Mouse (Mus musculus) neural tube, embryonic 11.5 days (tissue): ENCODE results near the gene Ranbp10. TPM values are rescaled to one million over a fixed set of nuclear protein-coding genes. Genes with fewer than 3 reads are reported as not detected.
A peak's percentile ranks its signal among the peaks of the same experiment; 100 is the strongest.

Experiments used
- ATAC-seq: fragments of 200-750 bp; cut with Nextera tagmentation; 2 replicates; pipeline ENCODE4 v1.8.0; 2017; ENCODE audit warnings: moderate number of reproducible peaks, mild to moderate bottlenecking, moderate TSS enrichment, moderate library complexity; ENCODE audit not compliant: insufficient read depth, low FRiP score, low TSS enrichment
- DNase-seq: peaks from one replicate; pipeline ENCODE4 v3.0.0-alpha.2; 2015; ENCODE audit warnings: low spot score
- H3K27ac ChIP-seq: fragments of 300-500 bp; sonication (generic); 2 replicates; pipeline ENCODE4 v1.5.1; 2014; ENCODE audit warnings: low read depth, mild to moderate bottlenecking, low read length
- H3K27me3 ChIP-seq: fragments of 300-500 bp; sonication (generic); 2 replicates; pipeline ENCODE4 v1.6.1; 2014; ENCODE audit warnings: mild to moderate bottlenecking, low read length, mixed read lengths; ENCODE audit not compliant: control insufficient read depth, insufficient read depth
- H3K36me3 ChIP-seq: fragments of 300-500 bp; sonication (generic); 2 replicates; pipeline ENCODE4 v1.6.1; 2014; ENCODE audit warnings: mild to moderate bottlenecking, low read length, moderate library complexity, mixed read lengths; ENCODE audit not compliant: control insufficient read depth, insufficient read depth
- H3K4me1 ChIP-seq: fragments of 300-500 bp; sonication (generic); 2 replicates; pipeline ENCODE4 v1.6.1; 2014; ENCODE audit warnings: low read length, mixed read lengths; ENCODE audit not compliant: control insufficient read depth, insufficient read depth
- H3K4me2 ChIP-seq: fragments of 300-500 bp; sonication (generic); 2 replicates; pipeline ENCODE4 v1.6.1; 2014; ENCODE audit warnings: low read depth, mild to moderate bottlenecking, moderate library complexity
- H3K4me3 ChIP-seq: fragments of 300-500 bp; sonication (generic); 2 replicates; pipeline ENCODE4 v1.5.1; 2014; ENCODE audit warnings: low read depth, low read length
- H3K9ac ChIP-seq: fragments of 300-500 bp; sonication (generic); 2 replicates; pipeline ENCODE4 v1.6.1; 2014; ENCODE audit warnings: mild to moderate bottlenecking, low read length
- H3K9me3 ChIP-seq: fragments of 300-500 bp; sonication (generic); 2 replicates; pipeline ENCODE4 v1.6.1; 2016; ENCODE audit warnings: low read length; ENCODE audit not compliant: control insufficient read depth
- WGBS: fragments of 180-500 bp; shearing (Covaris S2); extraction: QIAGEN DNeasy Blood & Tissue Kit; methylation state at CpG from one replicate; pipeline ENCODE4 v1.1.7; 2014; 5-methylcytosine and 5-hydroxymethylcytosine counted together
- polyA plus RNA-seq: library from polyadenylated mRNA; unstranded; fragments of >200 nt; fragmentation: Nextera tagmentation; extraction: Ambion mirVana; gene quantifications from 2 replicates; pipeline ENCODE4 v1.2.1, GENCODE M21; 2014

The Ranbp10 gene
- polyA plus RNA-seq, 1 experiment from 2014 or later: 12.3 TPM

GRCm38 (mm10) chr8:105758277-105759108, 68.7 kb downstream of the Ranbp10 start, which contains the start of gene Gfod2:
TSS of gene Gfod2 (minus strand) at chr8:105758664.
- peak within 1 kb of the TSS; percentile 84 for H3K9ac ChIP-seq
- H3K9me3 ChIP-seq: no peaks in the 10 kb centered on the region
- peak within 1 kb of the TSS; percentile 74 for H3K4me2 ChIP-seq
- no peaks in the 10 kb centered on the region for H3K36me3 ChIP-seq
- peak within 1 kb of the TSS; percentile 73; the same call in 1 of the 2 replicates for H3K27ac ChIP-seq
- ATAC-seq (peak; percentile 89), DNase-seq (peak; percentile 98)
- no peaks in the 10 kb centered on the region for H3K27me3 ChIP-seq
- WGBS: 4% methylated on average over 56 of the region's 57 CpGs
- H3K4me3 ChIP-seq: peak within 1 kb of the TSS; percentile 92
- 0 out of 2 replicates have a peak, but pooled peaks cover 3% of the 10 kb centered on the region for H3K4me1 ChIP-seq

DNA sequence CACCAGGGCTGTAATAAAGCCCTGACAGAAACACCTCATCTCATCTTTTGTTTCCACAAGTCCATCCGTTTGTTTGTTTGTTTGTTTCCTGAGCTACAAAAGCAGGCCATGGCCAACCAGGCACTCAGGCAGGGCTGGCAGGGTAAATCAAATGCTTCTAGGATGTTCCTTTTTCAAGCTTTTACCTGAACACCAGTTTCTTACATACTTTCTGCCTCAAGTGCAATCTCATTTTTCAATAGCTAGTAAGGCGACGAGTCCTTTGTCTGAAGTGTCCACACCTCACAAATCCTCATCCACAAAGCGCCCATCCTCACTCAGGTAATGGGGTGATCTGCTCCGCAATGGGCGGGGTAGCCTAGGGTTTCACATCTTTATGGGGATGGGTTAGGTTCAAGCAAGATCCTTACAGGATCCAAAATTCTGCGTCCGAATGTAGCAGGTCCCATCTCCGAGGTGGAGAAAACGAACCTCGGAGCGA, 69.3 kb downstream of the Ranbp10 start:
- WGBS: under 1% methylated on average over 12 of the region's 12 CpGs
- peak overlapping the region; percentile 73; the same call in 1 of the 2 replicates for H3K27ac ChIP-seq
- no peaks in the 10 kb centered on the region for H3K9me3 ChIP-seq
- H3K36me3 ChIP-seq: no peaks in the 10 kb centered on the region
- H3K4me1 ChIP-seq: 0 out of 2 replicates have a peak, but pooled peaks cover 3% of the 10 kb centered on the region
- H3K4me2 ChIP-seq: peak overlapping the region; percentile 74
- H3K9ac ChIP-seq: peak overlapping the region; percentile 84
- no peak for ATAC-seq
- no peaks in the 10 kb centered on the region for H3K27me3 ChIP-seq
- no peak for DNase-seq
- peak overlapping the region; percentile 92 for H3K4me3 ChIP-seq

DNA sequence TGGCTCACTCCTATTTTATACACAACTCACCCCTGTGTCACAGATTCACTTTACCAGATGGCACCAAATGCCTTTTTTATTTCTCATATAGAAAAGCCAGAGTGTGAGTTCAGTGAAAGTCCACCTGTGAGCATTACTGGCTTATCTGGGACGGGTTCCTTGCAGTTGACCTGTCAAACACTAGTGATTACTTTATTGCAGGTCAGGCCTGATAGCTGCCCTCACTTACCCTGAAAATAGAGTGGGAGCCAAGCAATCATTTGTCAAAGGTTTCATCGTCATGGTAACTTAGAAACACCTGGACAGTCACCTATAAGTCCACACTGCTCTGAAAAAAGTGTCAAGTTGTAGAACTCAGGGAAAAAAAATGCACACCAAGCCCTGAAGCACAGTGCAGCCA, 72.5 kb downstream of the Ranbp10 start:
- no peaks in the 10 kb centered on the region for H3K36me3 ChIP-seq
- 75% methylated on average over 2 of the region's 2 CpGs for WGBS

GRCm38 (mm10) chr8:105753916-105754315, 73.2 kb downstream of the Ranbp10 start:
- H3K36me3 ChIP-seq: no peaks in the 10 kb centered on the region
- WGBS: 90% methylated on average over 2 of the region's 2 CpGs

More for the DNA sequence above, 72.5 kb downstream of the Ranbp10 start:
- DNase-seq: no peak
- Histone ChIP-seq H3K4me3 (no peak overlapping the region), H3K9ac (no peak overlapping the region), H3K4me2 (no peak overlapping the region), H3K4me1 (peaks cover 6% of the 10 kb centered on the region; the same call in 1 of the 2 replicates), H3K27ac (no peak overlapping the region), H3K9me3 (no peaks in the 10 kb centered on the region), H3K27me3 (no peaks in the 10 kb centered on the region)
- ATAC-seq: no peak

DNA sequence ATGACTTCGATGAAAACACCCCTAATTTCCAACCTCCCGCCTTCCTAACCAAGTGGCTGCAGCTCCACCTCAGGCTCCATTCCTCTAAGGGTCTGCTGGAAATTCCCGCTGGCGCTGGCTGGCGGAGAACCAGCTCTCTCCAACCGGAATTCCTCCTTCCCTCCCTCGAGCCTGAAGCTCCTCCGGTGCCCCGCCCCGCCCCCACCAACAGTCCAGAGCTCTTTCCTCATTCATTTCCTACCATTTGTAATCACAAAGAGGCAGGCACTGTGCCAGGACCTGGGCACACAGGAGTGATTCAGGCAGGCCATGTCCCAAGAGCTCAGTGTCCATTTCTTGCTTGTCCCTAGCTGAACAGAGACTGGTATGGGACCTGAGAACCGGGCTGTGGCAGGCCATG, 76.5 kb downstream of the Ranbp10 start:
- WGBS: 12% methylated on average over 11 of the region's 11 CpGs
- Histone ChIP-seq H3K4me1 (peaks cover 3% of the 10 kb centered on the region; the same call in 1 of the 2 replicates), H3K27ac (no peak overlapping the region)

More at GRCm38 (mm10) chr8:105753916-105754315, 73.2 kb downstream of the Ranbp10 start:
- no peak for DNase-seq
- Histone ChIP-seq H3K4me2 (no peak overlapping the region), H3K4me3 (no peak overlapping the region), H3K27me3 (no peaks in the 10 kb centered on the region), H3K9ac (no peak overlapping the region), H3K27ac (no peak overlapping the region), H3K9me3 (no peaks in the 10 kb centered on the region), H3K4me1 (peaks cover 6% of the 10 kb centered on the region; the same call in 1 of the 2 replicates)
- ATAC-seq: no peak

GRCm38 (mm10) chr8:105743301-105743700, 83.8 kb downstream of the Ranbp10 start:
- H3K4me1 ChIP-seq: no peaks in the 10 kb centered on the region
- WGBS: 87% methylated on average over 4 of the region's 4 CpGs
- H3K36me3 ChIP-seq: no peaks in the 10 kb centered on the region
- no peaks in the 10 kb centered on the region for H3K9me3 ChIP-seq
- H3K27ac ChIP-seq: no peak overlapping the region
- DNase-seq (no peak), ATAC-seq (no peak)
- no peak overlapping the region for H3K4me2 ChIP-seq
- H3K4me3 ChIP-seq: no peak overlapping the region
- no peak overlapping the region for H3K9ac ChIP-seq
- no peaks in the 10 kb centered on the region for H3K27me3 ChIP-seq

More for the DNA sequence above, 76.5 kb downstream of the Ranbp10 start:
- no peaks in the 10 kb centered on the region for H3K9me3 ChIP-seq
- no peaks in the 10 kb centered on the region for H3K36me3 ChIP-seq
- no peak overlapping the region for H3K4me3 ChIP-seq
- H3K9ac ChIP-seq: no peak overlapping the region
- H3K4me2 ChIP-seq: peak overlapping the region; percentile 7; the same call in 1 of the 2 replicates
- no peak for ATAC-seq
- DNase-seq: peak; percentile 40
- H3K27me3 ChIP-seq: no peaks in the 10 kb centered on the region

GRCm38 (mm10) chr8:105739216-105739615, 87.9 kb downstream of the Ranbp10 start:
- no peak overlapping the region for H3K4me2 ChIP-seq
- H3K27me3 ChIP-seq: no peaks in the 10 kb centered on the region
- H3K36me3 ChIP-seq: no peaks in the 10 kb centered on the region
- no peaks in the 10 kb centered on the region for H3K4me1 ChIP-seq
- DNase-seq (no peak), ATAC-seq (no peak)
- no peak overlapping the region for H3K27ac ChIP-seq
- WGBS: 92% methylated on average over 5 of the region's 5 CpGs
- H3K9me3 ChIP-seq: no peaks in the 10 kb centered on the region
- no peak overlapping the region for H3K4me3 ChIP-seq
- no peak overlapping the region for H3K9ac ChIP-seq

DNA sequence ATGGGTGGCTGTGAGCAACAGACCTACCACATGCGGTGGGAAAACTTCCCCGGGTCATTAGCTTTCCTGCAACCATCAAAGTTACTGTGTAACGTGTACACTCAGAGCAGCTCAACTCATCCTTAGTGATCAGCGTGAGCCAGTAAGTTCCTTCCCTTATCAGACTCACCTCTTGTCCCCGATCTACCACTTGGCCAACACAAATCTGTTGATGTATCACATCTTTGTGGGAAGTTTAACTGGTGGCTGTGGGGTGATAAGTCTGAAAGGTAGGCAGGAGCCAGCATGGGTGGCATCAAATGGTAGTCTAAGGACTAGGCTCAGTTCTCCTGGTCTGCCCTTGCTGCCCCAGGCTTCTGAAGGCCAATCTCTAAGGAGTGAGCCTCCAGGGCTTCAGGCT, 95.0 kb downstream of the Ranbp10 start:
- no peak for DNase-seq
- Histone ChIP-seq H3K4me2 (no peak overlapping the region), H3K27ac (no peak overlapping the region), H3K4me3 (no peak overlapping the region), H3K9ac (no peak overlapping the region), H3K36me3 (no peaks in the 10 kb centered on the region), H3K4me1 (no peaks in the 10 kb centered on the region), H3K9me3 (no peaks in the 10 kb centered on the region), H3K27me3 (no peaks in the 10 kb centered on the region)
- ATAC-seq: no peak
- WGBS: 90% methylated on average over 5 of the region's 5 CpGs
